Mouse (Mus musculus): ENCODE measurements around the gene Cib1.

GRCm38 (mm10) chr7:80187501-80187900 lies 45.1 kb downstream of the Cib1 start:
- TF ChIP-seq CTCF (conservative IDR thresholded peaks at IDR 0.05; ENCODE audit: low read length): no peak
- no peak for TF ChIP-seq NANOG (IDR thresholded peaks at IDR 0.05; ENCODE audit: borderline replicate concordance, low read length)
